Mouse (Mus musculus): ENCODE measurements around the gene Zbtb20.
A peak's percentile ranks its signal among the peaks of the same experiment; 100 is the strongest.

The Zbtb20 gene

GRCm38 (mm10) chr16:42875852-42875980 is at the start of gene Zbtb20:
Gene Zbtb20, plus strand, starts transcription at chr16:42875881.
- no peak for DNase-seq (ENCODE audit: low spot score)

- peak; percentile 11 for DNase-seq (ENCODE audit: low spot score)
Measured at GRCm38 (mm10) chr16:42835940-42836339, 39.7 kb upstream of the Zbtb20 start.

GRCm38 (mm10) chr16:42836404-42837120 is 39.1 kb upstream of the Zbtb20 start:
- DNase-seq (ENCODE audit: low spot score), result no peak

- DNase-seq (ENCODE audit: low spot score), result no peak
Measured at GRCm38 (mm10) chr16:42838226-42838625, 37.5 kb upstream of the Zbtb20 start.

- no peak for DNase-seq (ENCODE audit: low spot score)
Measured at GRCm38 (mm10) chr16:42857564-42858183, 18.0 kb upstream of the Zbtb20 start.

GRCm38 (mm10) chr16:42859251-42859650 is 16.4 kb upstream of the Zbtb20 start:
- no peak for DNase-seq (ENCODE audit: low spot score)

GRCm38 (mm10) chr16:42863231-42863630 is 12.4 kb upstream of the Zbtb20 start:
- DNase-seq (ENCODE audit: low spot score), result no peak

GRCm38 (mm10) chr16:42866061-42866460 is 9.6 kb upstream of the Zbtb20 start:
- DNase-seq (ENCODE audit: low spot score), result no peak

GRCm38 (mm10) chr16:42872101-42872500 is 3.6 kb upstream of the Zbtb20 start:
- no peak for DNase-seq (ENCODE audit: low spot score)

- no peak for DNase-seq (ENCODE audit: low spot score)
Measured at GRCm38 (mm10) chr16:42873942-42874341, 1.7 kb upstream of the Zbtb20 start.

- DNase-seq (ENCODE audit: low spot score), result peak; percentile 40
Measured at GRCm38 (mm10) chr16:42874456-42874855, 1.2 kb upstream of the Zbtb20 start.

GRCm38 (mm10) chr16:42874910-42875851 is 500 bp upstream of the Zbtb20 start:
- peak; percentile 98 for DNase-seq (ENCODE audit: low spot score)

GRCm38 (mm10) chr16:42876021-42877000 is 630 bp downstream of the Zbtb20 start:
- peak; percentile 80 for DNase-seq (ENCODE audit: low spot score)

GRCm38 (mm10) chr16:42880046-42880445 is 4.4 kb downstream of the Zbtb20 start:
- no peak for DNase-seq (ENCODE audit: low spot score)

- DNase-seq (ENCODE audit: low spot score), result no peak
Measured at GRCm38 (mm10) chr16:42885538-42885937, 9.9 kb downstream of the Zbtb20 start.

GRCm38 (mm10) chr16:42885964-42886363 is 10.3 kb downstream of the Zbtb20 start:
- no peak for DNase-seq (ENCODE audit: low spot score)

GRCm38 (mm10) chr16:42897125-42897693 is 21.5 kb downstream of the Zbtb20 start:
- DNase-seq (ENCODE audit: low spot score), result no peak

GRCm38 (mm10) chr16:42900328-42900727 is 24.6 kb downstream of the Zbtb20 start:
- no peak for DNase-seq (ENCODE audit: low spot score)

- DNase-seq (ENCODE audit: low spot score), result peak; percentile 17
Measured at GRCm38 (mm10) chr16:42907283-42907701, 31.6 kb downstream of the Zbtb20 start.

- no peak for DNase-seq (ENCODE audit: low spot score)
Measured at GRCm38 (mm10) chr16:42908381-42908780, 32.7 kb downstream of the Zbtb20 start.

GRCm38 (mm10) chr16:42908896-42909295 is 33.2 kb downstream of the Zbtb20 start:
- no peak for DNase-seq (ENCODE audit: low spot score)

Measured in MN1 (cell line).